Mouse (Mus musculus) heart, adult 2 months (tissue): ENCODE results near the gene Pitpnb.

Experiments
- CTCF ChIP-seq: fragments of 200-600 bp; IDR thresholded peaks from 2 replicates; pipeline ENCODE4 v1.8.1; 2022; ENCODE audit warnings: antibody characterized with exemption, mild to moderate bottlenecking, moderate library complexity
- EP300 ChIP-seq: fragments of 200-500 bp; IDR thresholded peaks from 2 replicates; pipeline ENCODE4 v1.6.1; 2011; ENCODE audit warnings: low read depth, low read length, control low read depth; ENCODE audit not compliant: insufficient read depth

DNA sequence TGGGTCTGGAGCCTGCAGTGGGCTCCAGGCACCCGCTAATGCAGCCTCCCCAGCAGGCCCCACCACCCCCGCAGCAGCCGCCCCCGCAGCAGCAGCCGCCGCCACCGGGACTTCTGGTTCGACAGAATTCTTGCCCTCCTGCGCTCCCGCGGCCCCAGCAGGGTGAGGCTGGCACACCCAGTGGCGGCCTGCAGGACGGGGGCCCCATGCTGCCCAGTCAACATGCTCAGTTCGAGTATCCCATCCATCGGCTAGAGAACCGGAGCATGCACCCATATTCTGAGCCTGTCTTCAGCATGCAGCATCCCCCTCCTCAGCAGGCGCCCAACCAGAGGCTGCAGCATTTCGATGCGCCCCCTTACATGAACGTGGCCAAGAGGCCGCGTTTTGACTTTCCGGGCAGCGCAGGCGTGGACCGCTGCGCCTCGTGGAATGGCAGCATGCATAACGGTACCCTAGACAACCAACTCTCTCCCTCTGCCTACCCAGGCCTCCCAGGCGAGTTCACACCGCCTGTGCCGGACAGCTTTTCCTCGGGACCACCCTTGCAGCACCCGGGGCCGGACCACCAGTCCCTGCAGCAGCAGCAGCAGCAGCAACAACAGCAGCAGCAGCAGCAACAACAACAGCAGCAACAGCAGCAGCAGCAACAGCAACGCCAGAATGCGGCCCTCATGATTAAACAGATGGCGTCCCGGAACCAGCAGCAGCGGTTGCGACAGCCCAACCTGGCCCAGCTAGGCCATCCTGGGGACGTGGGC, 88.7 kb downstream of the Pitpnb start:
- TF ChIP-seq EP300 (no peak), CTCF (no peak)
